Mouse (Mus musculus) lung, embryonic 16.5 days (tissue): ENCODE measurements at regions not wholly inside any gene's neighbourhood (a gene's known extent, or its start where the extent isn't known, plus 50 kb on each side); places are given as distances from the start of the nearest gene placed in this dataset.
"Not testable (repeated sequence)": the region's sequence is repeated elsewhere in the genome, so short reads cannot be mapped to it uniquely, and the experiment has no call there.

ENCODE experiments used
- ATAC-seq: fragments of 200-750 bp; cut with Nextera tagmentation; 2 replicates; pipeline ENCODE4 v1.8.0; 2017; ENCODE audit warnings: low read depth, mild to moderate bottlenecking, moderate library complexity
- H3K27ac ChIP-seq: fragments of 300-500 bp; sonication (generic); 2 replicates; pipeline ENCODE4 v1.5.1; 2014; ENCODE audit warnings: mild to moderate bottlenecking, control low read depth, low read length
- H3K27me3 ChIP-seq: fragments of 300-500 bp; sonication (generic); 2 replicates; pipeline ENCODE4 v1.6.1; 2014; ENCODE audit warnings: low read depth, low read length, mixed read lengths; ENCODE audit not compliant: control insufficient read depth, insufficient read depth
- H3K36me3 ChIP-seq: fragments of 300-500 bp; sonication (generic); 2 replicates; pipeline ENCODE4 v1.6.1; 2014; ENCODE audit warnings: low read length; ENCODE audit not compliant: control insufficient read depth, insufficient read depth
- H3K4me1 ChIP-seq: fragments of 300-500 bp; sonication (generic); replicated peaks from 2 replicates; pipeline ENCODE4 v1.6.1; 2014; ENCODE audit warnings: low read length, mixed read lengths; ENCODE audit not compliant: control insufficient read depth, insufficient read depth
- H3K4me2 ChIP-seq: fragments of 300-500 bp; sonication (generic); 2 replicates; pipeline ENCODE4 v1.6.1; 2014; ENCODE audit warnings: low read depth, low read length, control low read depth
- H3K4me3 ChIP-seq: fragments of 300-500 bp; sonication (generic); 2 replicates; pipeline ENCODE4 v1.5.1; 2014; ENCODE audit warnings: mild to moderate bottlenecking, low read length, control low read depth
- H3K9ac ChIP-seq: fragments of 300-500 bp; sonication (generic); 2 replicates; pipeline ENCODE4 v1.6.1; 2014; ENCODE audit warnings: low read length, control low read depth
- H3K9me3 ChIP-seq: fragments of 300-500 bp; sonication (generic); 2 replicates; pipeline ENCODE4 v1.6.1; 2016; ENCODE audit warnings: low read length; ENCODE audit not compliant: control insufficient read depth
- WGBS: fragments of 180-500 bp; shearing (Covaris S2); extraction: QIAGEN DNeasy Blood & Tissue Kit; methylation state at CpG from one replicate; pipeline ENCODE4 v1.1.7; 2014; 5-methylcytosine and 5-hydroxymethylcytosine counted together

GRCm38 (mm10) chr19:27617522-27617921 is 187.9 kb upstream of the Pum3 start:
- H3K9ac ChIP-seq, result no peak overlapping the region
- no peaks in the 10 kb centered on the region for H3K9me3 ChIP-seq
- H3K4me3 ChIP-seq, result no peak overlapping the region
- no peaks in the 10 kb centered on the region for H3K36me3 ChIP-seq
- no peak overlapping the region for H3K4me2 ChIP-seq
- 37% methylated on average over 5 of the region's 5 CpGs for WGBS
- ATAC-seq, result no peak
- H3K27me3 ChIP-seq, result no peaks in the 10 kb centered on the region
- no peaks in the 10 kb centered on the region for H3K4me1 ChIP-seq
- H3K27ac ChIP-seq, result no peak overlapping the region

DNA sequence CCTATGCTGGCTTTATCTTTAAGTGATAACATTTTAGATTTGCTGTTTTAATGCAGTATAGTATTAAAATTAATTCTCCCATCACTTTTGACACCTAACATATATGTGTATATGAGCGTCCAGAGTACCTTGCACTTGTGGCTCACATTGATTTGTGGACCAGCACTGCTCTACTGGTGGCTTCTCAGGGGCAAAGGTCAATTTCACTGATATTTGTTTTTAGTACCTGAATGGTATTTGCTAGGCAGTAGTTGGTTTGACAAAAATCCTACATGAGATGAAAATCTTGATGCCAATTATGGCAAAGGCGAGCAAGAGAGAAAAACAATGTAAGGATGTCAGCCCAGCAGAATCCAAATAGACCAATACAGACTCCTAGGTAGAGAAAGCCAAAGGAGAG is 177.3 kb upstream of the Pum3 start:
- H3K9me3 ChIP-seq, result no peaks in the 10 kb centered on the region
- no peak overlapping the region for H3K4me2 ChIP-seq
- no peaks in the 10 kb centered on the region for H3K36me3 ChIP-seq
- WGBS, result 80% methylated on average over 2 of the region's 2 CpGs
- H3K4me1 ChIP-seq, result no peaks in the 10 kb centered on the region
- no peak overlapping the region for H3K27ac ChIP-seq
- H3K9ac ChIP-seq, result no peak overlapping the region
- no peak overlapping the region for H3K4me3 ChIP-seq
- no peaks in the 10 kb centered on the region for H3K27me3 ChIP-seq
- ATAC-seq, result no peak

- no peak for ATAC-seq
- H3K4me3 ChIP-seq, result no peak overlapping the region
- no peaks in the 10 kb centered on the region for H3K4me1 ChIP-seq
- no peaks in the 10 kb centered on the region for H3K27me3 ChIP-seq
- 15% methylated on average over 8 of the region's 8 CpGs for WGBS
- H3K36me3 ChIP-seq, result no peaks in the 10 kb centered on the region
- H3K9ac ChIP-seq, result no peak overlapping the region
- no peak overlapping the region for H3K27ac ChIP-seq
- no peak overlapping the region for H3K4me2 ChIP-seq
- H3K9me3 ChIP-seq, result no peaks in the 10 kb centered on the region
Measured at GRCm38 (mm10) chr19:27603296-27603695, 173.7 kb upstream of the Pum3 start.

GRCm38 (mm10) chr19:27601551-27601950 is 171.9 kb upstream of the Pum3 start:
- H3K27me3 ChIP-seq, result no peaks in the 10 kb centered on the region
- H3K9me3 ChIP-seq, result no peaks in the 10 kb centered on the region
- H3K9ac ChIP-seq, result no peak overlapping the region
- 69% methylated on average over 3 of the region's 3 CpGs for WGBS
- H3K36me3 ChIP-seq, result no peaks in the 10 kb centered on the region
- no peak overlapping the region for H3K4me3 ChIP-seq
- no peak overlapping the region for H3K27ac ChIP-seq
- no peaks in the 10 kb centered on the region for H3K4me1 ChIP-seq
- no peak for ATAC-seq
- no peak overlapping the region for H3K4me2 ChIP-seq

DNA sequence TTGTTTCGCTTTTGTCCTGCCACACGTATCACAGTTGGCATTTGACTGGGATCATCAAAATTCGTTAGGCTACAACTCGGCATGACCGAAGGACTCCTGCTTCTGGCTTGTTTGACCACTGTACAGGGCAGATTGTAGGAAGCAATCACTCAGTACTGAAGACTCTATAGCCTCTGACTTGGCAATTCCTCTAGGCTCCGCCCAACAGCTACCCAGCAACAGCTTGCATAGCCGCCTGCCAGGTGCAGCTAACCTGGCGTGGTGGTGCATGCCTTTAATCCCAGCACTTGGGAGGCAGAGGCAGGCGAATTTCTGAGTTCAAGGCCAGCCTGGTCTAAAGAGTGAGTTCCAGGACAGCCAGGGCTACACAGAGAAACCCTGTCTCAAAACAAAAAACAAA is 170.8 kb upstream of the Pum3 start:
- WGBS, result 83% methylated on average over 9 of the region's 9 CpGs
- not testable (repeated sequence) for H3K4me1 ChIP-seq, H3K36me3 ChIP-seq, H3K4me3 ChIP-seq, H3K9ac ChIP-seq, H3K9me3 ChIP-seq, ATAC-seq, H3K27me3 ChIP-seq, H3K27ac ChIP-seq, H3K4me2 ChIP-seq

DNA sequence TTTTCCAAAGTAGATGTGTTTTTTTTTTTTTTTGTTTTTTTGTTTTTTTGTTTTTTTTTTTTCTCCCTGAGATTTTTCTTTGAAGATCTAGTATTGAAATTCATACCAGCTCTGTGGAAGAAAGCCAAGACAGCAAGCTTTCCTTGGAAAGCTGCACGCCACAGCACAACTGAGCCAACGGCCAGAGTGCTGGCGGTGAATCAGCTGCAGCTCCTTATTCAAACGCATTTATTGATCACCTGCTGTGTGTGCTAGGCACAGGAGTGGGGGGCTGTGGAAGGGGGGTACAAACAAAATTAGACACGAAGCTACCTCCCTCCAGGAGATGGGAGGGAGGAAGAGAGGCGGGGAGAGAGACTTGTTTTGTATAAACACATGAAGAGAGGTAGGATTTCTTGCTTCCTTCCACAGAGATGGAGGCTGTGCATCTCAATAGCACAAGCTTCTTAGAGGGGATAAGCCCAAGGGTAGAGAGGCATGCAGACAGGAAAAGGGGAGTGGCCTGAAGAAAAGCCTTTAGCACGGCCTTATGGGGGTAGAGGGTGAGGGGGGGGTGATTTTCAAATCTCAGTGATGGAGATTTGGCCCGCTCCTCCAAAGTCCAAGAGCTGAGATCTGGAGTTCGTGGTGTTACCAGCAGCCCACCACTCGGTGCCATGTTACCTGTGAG is 170.1 kb upstream of the Pum3 start:
- H3K36me3 ChIP-seq, result no peaks in the 10 kb centered on the region
- H3K4me2 ChIP-seq, result no peak overlapping the region
- H3K27me3 ChIP-seq, result no peaks in the 10 kb centered on the region
- WGBS, result 46% methylated on average over 10 of the region's 10 CpGs
- H3K9ac ChIP-seq, result no peak overlapping the region
- no peak overlapping the region for H3K27ac ChIP-seq
- no peaks in the 10 kb centered on the region for H3K4me1 ChIP-seq
- no peaks in the 10 kb centered on the region for H3K9me3 ChIP-seq
- no peak for ATAC-seq
- no peak overlapping the region for H3K4me3 ChIP-seq

- no peak overlapping the region for H3K4me3 ChIP-seq
- H3K4me2 ChIP-seq, result no peak overlapping the region
- no peaks in the 10 kb centered on the region for H3K9me3 ChIP-seq
- WGBS, result 85% methylated on average over 5 of the region's 5 CpGs
- no peaks in the 10 kb centered on the region for H3K36me3 ChIP-seq
- no peak overlapping the region for H3K27ac ChIP-seq
- H3K4me1 ChIP-seq, result no peaks in the 10 kb centered on the region
- no peaks in the 10 kb centered on the region for H3K27me3 ChIP-seq
- H3K9ac ChIP-seq, result no peak overlapping the region
- ATAC-seq, result no peak
Measured at GRCm38 (mm10) chr19:27598350-27598749, 168.7 kb upstream of the Pum3 start.

GRCm38 (mm10) chr19:27585566-27585965 is 155.9 kb upstream of the Pum3 start:
- H3K4me3 ChIP-seq, result no peak overlapping the region
- H3K9me3 ChIP-seq, result no peaks in the 10 kb centered on the region
- 75% methylated on average over 6 of the region's 6 CpGs for WGBS
- no peaks in the 10 kb centered on the region for H3K27me3 ChIP-seq
- H3K9ac ChIP-seq, result no peak overlapping the region
- H3K27ac ChIP-seq, result no peak overlapping the region
- peaks cover 7% of the 10 kb centered on the region for H3K4me1 ChIP-seq
- H3K36me3 ChIP-seq, result no peaks in the 10 kb centered on the region
- no peak overlapping the region for H3K4me2 ChIP-seq
- ATAC-seq, result no peak

- H3K9me3 ChIP-seq, result no peaks in the 10 kb centered on the region
- H3K36me3 ChIP-seq, result no peaks in the 10 kb centered on the region
- H3K4me3 ChIP-seq, result no peak overlapping the region
- ATAC-seq, result peak; percentile 34
- H3K4me2 ChIP-seq, result no peak overlapping the region
- H3K4me1 ChIP-seq, result peaks cover 7% of the 10 kb centered on the region
- H3K27me3 ChIP-seq, result no peaks in the 10 kb centered on the region
- WGBS, result 17% methylated on average over 8 of the region's 8 CpGs
- no peak overlapping the region for H3K27ac ChIP-seq
- H3K9ac ChIP-seq, result no peak overlapping the region
Measured at GRCm38 (mm10) chr19:27582111-27582500, 152.5 kb upstream of the Pum3 start.
